Mouse (Mus musculus) kidney, adult 2 months (tissue): Measurements from ENCODE around the gene Cd300lg. TPM values are rescaled to one million over a fixed set of nuclear protein-coding genes. Genes with fewer than 3 reads are reported as not detected.
A peak's percentile ranks its signal among the peaks of the same experiment; 100 is the strongest.

Source experiments
- DNase-seq: peaks from one replicate; pipeline ENCODE4 v3.0.0; 2021
- H3K27ac ChIP-seq: fragments of 200-500 bp; 2 replicates; pipeline ENCODE4 v1.5.1; 2012; ENCODE audit warnings: low read depth, low read length, control low read depth, inconsistent platforms; ENCODE audit not compliant: insufficient read depth
- H3K27me3 ChIP-seq: fragments of 200-500 bp; replicated peaks from 2 replicates; pipeline ENCODE4 v1.6.1; 2012; ENCODE audit warnings: mild to moderate bottlenecking, moderate library complexity, low read length, inconsistent platforms; ENCODE audit not compliant: control insufficient read depth, insufficient read depth
- H3K36me3 ChIP-seq: fragments of 200-500 bp; 2 replicates; pipeline ENCODE4 v1.6.1; 2012; ENCODE audit warnings: mild to moderate bottlenecking, moderate library complexity, low read length, inconsistent platforms; ENCODE audit not compliant: control insufficient read depth, insufficient read depth
- H3K4me1 ChIP-seq: fragments of 200-500 bp; 2 replicates; pipeline ENCODE4 v1.6.1; 2011; ENCODE audit warnings: low read length; ENCODE audit not compliant: control insufficient read depth, insufficient read depth
- H3K4me3 ChIP-seq: fragments of 200-500 bp; 2 replicates; pipeline ENCODE4 v1.5.1; 2011; ENCODE audit warnings: mild to moderate bottlenecking, low read depth, low read length, control low read depth; ENCODE audit not compliant: insufficient read depth
- CTCF ChIP-seq: fragments of 200-500 bp; conservative IDR thresholded peaks from 2 replicates; pipeline ENCODE4 v1.5.1; 2011; ENCODE audit warnings: low read depth, mild to moderate bottlenecking, control low read depth, low read length, moderate library complexity, mixed read lengths; ENCODE audit not compliant: insufficient read depth, insufficient read length
- POLR2A ChIP-seq: fragments of 200-500 bp; IDR thresholded peaks from one replicate; pipeline ENCODE4 v1.6.1; 2011; ENCODE audit warnings: low read depth, low read length, control low read depth
- WGBS: fragments of 180-500 bp; shearing (Covaris S2); methylation state at CpG from one replicate; pipeline ENCODE4 v1.1.7; 2018; 5-methylcytosine and 5-hydroxymethylcytosine counted together
- polyA plus RNA-seq: library from polyadenylated mRNA; depleted of rRNA; stranded (reverse); fragments of >200 nt; gene quantifications from 2 replicates; pipeline ENCODE4 v1.2.3, GENCODE M21; 2012

The Cd300lg gene
- polyA plus RNA-seq, 1 experiment: 67.1 TPM

- no peaks in the 10 kb centered on the region; the same call in 1 of the 2 replicates for H3K4me1 ChIP-seq
- no peak overlapping the region for H3K4me3 ChIP-seq
- WGBS: 92% methylated on average over 8 of the region's 8 CpGs
- TF ChIP-seq CTCF (peak; percentile 35; the same call in 1 of the 2 replicates), POLR2A (no peak)
- H3K36me3 ChIP-seq: no peaks in the 10 kb centered on the region
- no peak for DNase-seq
- H3K27me3 ChIP-seq: no peaks in the 10 kb centered on the region
- no peak overlapping the region for H3K27ac ChIP-seq
These were observed 37.1 kb upstream of the Cd300lg start for GRCm38 (mm10) chr11:102004251-102004650.

DNA sequence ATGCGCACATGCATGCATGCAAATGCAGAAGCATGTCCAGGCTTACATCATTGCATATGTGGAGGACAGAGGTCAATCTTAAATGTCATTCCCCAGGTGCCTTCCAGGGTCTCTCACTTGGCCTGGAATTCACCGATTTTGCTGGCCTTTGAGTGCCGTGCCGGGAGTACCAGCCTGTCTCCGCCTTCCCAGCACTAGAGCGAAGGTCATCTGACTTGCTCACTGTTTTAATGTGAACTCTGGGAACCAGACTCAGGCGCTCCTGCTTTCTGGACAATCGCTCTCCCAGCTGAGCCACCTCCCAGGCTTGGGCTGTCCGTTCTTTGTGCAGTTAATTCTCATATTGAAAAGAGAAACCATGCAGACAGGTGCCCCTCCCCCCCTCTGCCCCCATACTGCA is 35.0 kb upstream of the Cd300lg start:
- TF ChIP-seq CTCF (no peak), POLR2A (no peak)
- WGBS: 60% methylated on average over 9 of the region's 9 CpGs
- DNase-seq: peak; percentile 19

DNA sequence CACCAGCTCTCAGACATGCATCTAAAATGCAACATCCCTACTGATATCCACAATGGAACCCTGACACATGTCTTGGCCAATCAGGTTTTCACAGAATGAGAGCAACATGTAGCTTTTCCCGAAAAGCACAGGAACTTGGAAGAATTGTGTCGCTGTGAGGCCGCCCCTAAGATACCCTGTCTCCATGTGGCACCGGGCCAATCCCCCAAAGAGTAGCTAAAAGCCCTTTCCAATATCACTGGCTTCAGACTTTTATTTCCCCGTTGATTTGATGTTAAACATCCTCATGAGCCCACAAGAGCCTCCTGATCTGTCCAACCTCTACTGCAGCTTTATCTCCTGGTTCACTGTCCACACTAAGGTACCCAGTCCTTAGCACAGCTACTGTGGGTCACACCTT is 34.6 kb upstream of the Cd300lg start:
- Histone ChIP-seq H3K4me1 (no peaks in the 10 kb centered on the region; the same call in 1 of the 2 replicates), H3K27ac (no peak overlapping the region), H3K27me3 (no peaks in the 10 kb centered on the region), H3K36me3 (no peaks in the 10 kb centered on the region), H3K4me3 (no peak overlapping the region)
- TF ChIP-seq POLR2A (no peak), CTCF (no peak)
- WGBS: 96% methylated on average over 5 of the region's 5 CpGs
- DNase-seq: no peak

More for the DNA sequence above, 35.0 kb upstream of the Cd300lg start:
- Histone ChIP-seq H3K36me3 (no peaks in the 10 kb centered on the region), H3K27ac (no peak overlapping the region), H3K4me3 (no peak overlapping the region), H3K27me3 (no peaks in the 10 kb centered on the region), H3K4me1 (no peaks in the 10 kb centered on the region; the same call in 1 of the 2 replicates)

- DNase-seq: no peak
- 95% methylated on average over 8 of the region's 8 CpGs for WGBS
- Histone ChIP-seq H3K4me1 (no peaks in the 10 kb centered on the region; the same call in 1 of the 2 replicates), H3K27ac (no peak overlapping the region), H3K36me3 (no peaks in the 10 kb centered on the region), H3K27me3 (no peaks in the 10 kb centered on the region), H3K4me3 (no peak overlapping the region)
- no peak for TF ChIP-seq POLR2A
- no peak for TF ChIP-seq CTCF
These were observed 32.9 kb upstream of the Cd300lg start for GRCm38 (mm10) chr11:102008372-102008771.

DNA sequence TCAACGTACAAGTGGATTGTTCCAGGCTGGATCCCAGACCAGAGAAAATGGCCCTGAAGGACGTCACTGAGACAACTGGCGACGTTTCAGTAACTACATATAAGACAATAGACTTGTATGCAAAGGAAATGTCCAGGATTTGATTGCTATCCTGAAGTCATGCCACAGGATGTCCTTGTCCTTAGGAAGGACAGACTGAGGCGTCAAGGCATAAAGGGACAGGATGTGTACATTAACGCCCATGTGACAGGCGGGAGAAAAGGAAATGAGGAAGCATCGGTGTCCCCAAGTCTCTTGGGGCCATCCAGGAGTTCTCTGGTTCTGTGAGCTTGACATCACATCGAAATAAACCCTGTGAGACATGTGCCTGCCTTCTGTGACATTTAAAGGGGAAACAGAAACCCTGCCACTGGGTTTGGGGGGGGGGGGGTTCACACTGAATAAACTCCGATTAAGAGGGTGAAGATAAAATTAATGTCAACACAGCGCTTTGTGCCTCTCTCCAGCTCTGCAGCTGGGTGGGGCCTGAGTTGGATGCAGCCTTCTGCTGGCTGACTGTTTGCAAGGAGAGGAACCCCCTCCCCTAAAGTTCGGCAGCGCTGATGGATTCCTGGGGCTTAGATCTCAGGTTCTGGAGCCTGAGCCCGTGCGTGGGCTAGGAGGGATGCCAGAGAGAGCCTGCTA is 32.2 kb upstream of the Cd300lg start:
- no peak for DNase-seq
- Histone ChIP-seq H3K27me3 (no peaks in the 10 kb centered on the region), H3K36me3 (no peaks in the 10 kb centered on the region), H3K4me3 (no peak overlapping the region), H3K27ac (no peak overlapping the region), H3K4me1 (no peaks in the 10 kb centered on the region; the same call in 1 of the 2 replicates)
- 76% methylated on average over 15 of the region's 15 CpGs for WGBS
- TF ChIP-seq CTCF (no peak), POLR2A (no peak)

DNA sequence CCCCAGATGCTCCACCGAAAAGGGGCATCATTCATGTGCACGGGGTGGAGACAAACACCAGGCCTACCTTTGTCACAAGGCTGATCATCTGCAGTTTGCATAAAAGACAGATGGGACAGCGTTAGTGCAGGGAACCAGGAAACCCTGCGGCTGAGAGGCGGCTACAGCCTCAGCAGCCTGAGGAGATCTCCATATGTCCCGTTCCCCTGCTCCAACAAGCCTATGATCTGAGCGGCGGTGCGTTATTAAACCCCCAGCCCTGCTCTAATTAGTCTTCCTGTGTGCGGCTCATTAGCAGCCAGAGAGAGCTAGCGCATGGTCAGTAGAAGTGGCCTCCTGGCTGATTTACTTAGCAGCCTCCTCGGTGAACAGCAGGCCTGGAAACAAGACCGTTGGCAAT is 31.2 kb upstream of the Cd300lg start:
- no peaks in the 10 kb centered on the region for H3K36me3 ChIP-seq
- H3K27me3 ChIP-seq: no peaks in the 10 kb centered on the region
- no peaks in the 10 kb centered on the region; the same call in 1 of the 2 replicates for H3K4me1 ChIP-seq
- DNase-seq: no peak
- no peak overlapping the region for H3K4me3 ChIP-seq
- H3K27ac ChIP-seq: no peak overlapping the region
- WGBS: 77% methylated on average over 13 of the region's 13 CpGs
- TF ChIP-seq POLR2A (no peak), CTCF (no peak)

DNA sequence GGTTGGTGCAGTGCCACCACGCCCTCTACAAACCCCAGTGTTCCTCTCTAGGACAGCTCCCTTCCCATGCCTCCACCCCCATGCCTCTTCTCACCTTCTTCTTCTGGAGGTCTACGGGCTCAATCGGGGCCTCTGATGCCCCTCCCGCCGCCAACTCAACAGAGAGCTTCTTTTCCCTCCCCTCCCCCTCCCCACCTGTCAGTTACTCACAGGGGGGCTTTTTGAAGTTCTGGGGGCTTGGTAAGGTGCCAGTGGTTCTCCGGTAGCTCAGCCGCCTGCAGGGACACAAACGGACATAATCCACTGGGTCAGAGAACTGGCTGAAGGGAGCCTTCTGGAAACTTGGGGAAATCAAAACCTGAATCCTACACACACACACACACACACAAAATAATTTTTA is 29.8 kb upstream of the Cd300lg start:
- no peak for DNase-seq
- H3K36me3 ChIP-seq: no peaks in the 10 kb centered on the region
- no peaks in the 10 kb centered on the region for H3K27me3 ChIP-seq
- H3K27ac ChIP-seq: no peak overlapping the region
- WGBS: 91% methylated on average over 8 of the region's 8 CpGs
- no peak overlapping the region for H3K4me3 ChIP-seq
- no peaks in the 10 kb centered on the region; the same call in 1 of the 2 replicates for H3K4me1 ChIP-seq
- no peak for TF ChIP-seq POLR2A
- no peak for TF ChIP-seq CTCF
